Mouse (Mus musculus): ENCODE data around the gene Zbtb16. TPM values are rescaled to one million over a fixed set of nuclear protein-coding genes. Genes with fewer than 3 reads are reported as not detected.

Zbtb16 gene
- total and polyA plus RNA-seq, 3 experiments = 10.6 to 45.5 (median 20.0) TPM

DNA sequence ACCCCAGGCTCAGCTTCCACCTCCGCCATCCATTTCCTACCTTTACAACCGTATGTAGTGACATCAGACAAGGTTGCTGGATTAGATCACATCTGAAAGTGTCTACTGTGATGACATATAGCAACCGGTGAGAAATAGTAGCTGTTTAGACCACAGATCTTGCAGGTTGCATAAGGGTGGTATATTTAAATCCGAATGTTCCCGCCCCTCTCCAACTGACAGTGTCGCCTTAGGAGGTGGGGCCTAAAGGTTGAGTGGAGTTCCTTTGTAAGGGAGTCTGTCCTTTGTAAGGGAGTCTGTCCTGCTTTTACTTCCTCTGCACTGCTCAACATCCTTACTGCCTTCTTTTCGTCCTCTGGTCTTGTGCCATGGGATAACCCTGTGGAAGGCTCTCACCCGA, 154.8 kb downstream of the Zbtb16 start:
- Histone ChIP-seq H3K27me3 (ENCODE audit: insufficient read depth, low read length) (no peaks in the 10 kb centered on the region), H3K4me1 (ENCODE audit: insufficient read depth, low read depth, low read length) (peaks cover 12% of the 10 kb centered on the region; the same call in 1 of the 2 replicates), H3K36me3 (replicated peaks) (peaks cover 72% of the 10 kb centered on the region), H3K9me3 (replicated peaks) (no peaks in the 10 kb centered on the region), H3K4me3 (ENCODE audit: low read depth, low read length) (no peak overlapping the region)
- TF ChIP-seq TAL1 (conservative IDR thresholded peaks at IDR 0.05; ENCODE audit: low read depth, low read length) = no peak
- no peak for TF ChIP-seq GATA1 (IDR thresholded peaks at IDR 0.05; ENCODE audit: borderline replicate concordance, low read length)
- no peak for TF ChIP-seq CTCF (IDR thresholded peaks at IDR 0.05; ENCODE audit: low read depth, low read length)
- TF ChIP-seq GATA2 (IDR thresholded peaks at IDR 0.05; ENCODE audit: borderline replicate concordance, low read depth, low read length) = no peak
- no peak for TF ChIP-seq POLR2AphosphoS5 (IDR thresholded peaks at IDR 0.05; ENCODE audit: insufficient replicate concordance, low read depth, low read length)
- ATAC-seq (ENCODE audit: extremely low read depth, insufficient number of reproducible peaks, low FRiP score, poor library complexity, severe bottlenecking) (no peak), DNase-seq (ENCODE audit: low spot score) (no peak)

DNA sequence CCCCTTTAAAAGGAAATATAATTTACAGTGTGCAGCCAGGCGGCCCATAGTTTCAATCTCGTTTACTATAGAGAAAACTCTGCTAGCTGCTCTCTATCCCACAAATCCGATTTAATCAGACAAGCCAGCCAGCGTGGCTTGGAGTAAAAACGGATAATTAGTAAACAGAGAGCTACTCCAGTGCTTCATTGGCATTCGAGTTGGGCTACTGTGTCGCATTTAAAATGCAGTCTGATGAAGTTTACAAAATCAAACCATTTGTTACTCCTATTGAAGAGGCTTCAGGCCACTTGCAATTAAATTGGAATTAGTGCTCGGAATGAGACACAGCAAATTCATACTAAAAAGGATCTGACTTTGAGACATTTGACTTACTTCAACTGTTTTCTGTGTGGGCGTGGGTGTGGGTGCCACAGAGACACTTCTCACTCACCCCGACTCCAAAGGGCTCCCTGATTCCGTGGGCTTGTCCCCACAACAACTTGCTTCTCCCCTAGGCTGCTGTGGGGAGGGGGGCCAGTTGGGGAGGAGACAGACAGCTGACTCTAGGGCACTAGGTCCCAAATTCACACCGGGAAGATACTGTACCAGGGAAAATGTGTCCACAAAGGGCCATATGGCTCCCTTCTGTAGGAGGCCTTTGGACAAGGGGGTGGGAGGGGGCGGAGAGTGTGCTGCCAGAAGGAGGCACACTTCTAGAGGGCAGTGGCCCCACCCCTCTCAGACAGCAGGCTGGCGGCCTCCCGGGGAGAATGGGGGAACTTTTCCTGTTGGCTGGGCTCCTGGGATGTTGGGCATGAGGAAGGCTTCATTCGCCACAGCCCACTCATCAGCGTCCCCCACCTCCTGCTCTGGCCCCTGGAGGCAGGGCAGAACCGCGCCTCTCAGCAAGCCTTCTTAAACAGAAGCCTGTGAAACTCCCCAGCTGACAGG, 157.3 kb downstream of the Zbtb16 start:
- no peak for ATAC-seq (ENCODE audit: extremely low read depth, insufficient number of reproducible peaks, low FRiP score, poor library complexity, severe bottlenecking)
- Histone ChIP-seq H3K4me1 (ENCODE audit: insufficient read depth, low read depth, low read length) (peaks cover 12% of the 10 kb centered on the region; the same call in 1 of the 2 replicates), H3K9me3 (replicated peaks) (no peaks in the 10 kb centered on the region), H3K27me3 (ENCODE audit: insufficient read depth, low read length) (no peaks in the 10 kb centered on the region), H3K36me3 (replicated peaks) (peaks cover 69% of the 10 kb centered on the region), H3K4me3 (ENCODE audit: low read depth, low read length) (no peak overlapping the region)
- DNase-seq (ENCODE audit: low spot score) = no peak
- TF ChIP-seq GATA1 (IDR thresholded peaks at IDR 0.05; ENCODE audit: borderline replicate concordance, low read length) (no peak), POLR2AphosphoS5 (IDR thresholded peaks at IDR 0.05; ENCODE audit: insufficient replicate concordance, low read depth, low read length) (no peak), GATA2 (IDR thresholded peaks at IDR 0.05; ENCODE audit: borderline replicate concordance, low read depth, low read length) (no peak), TAL1 (conservative IDR thresholded peaks at IDR 0.05; ENCODE audit: low read depth, low read length) (no peak), CTCF (IDR thresholded peaks at IDR 0.05; ENCODE audit: low read depth, low read length) (no peak)

- TF ChIP-seq GATA1 (IDR thresholded peaks at IDR 0.05; ENCODE audit: borderline replicate concordance, low read length) (no peak), CTCF (IDR thresholded peaks at IDR 0.05; ENCODE audit: low read depth, low read length) (no peak), POLR2AphosphoS5 (IDR thresholded peaks at IDR 0.05; ENCODE audit: insufficient replicate concordance, low read depth, low read length) (no peak), GATA2 (IDR thresholded peaks at IDR 0.05; ENCODE audit: borderline replicate concordance, low read depth, low read length) (no peak), TAL1 (conservative IDR thresholded peaks at IDR 0.05; ENCODE audit: low read depth, low read length) (no peak)
- peaks cover 75% of the 10 kb centered on the region for H3K36me3 ChIP-seq (replicated peaks)
- no peak for DNase-seq (ENCODE audit: low spot score)
- H3K4me1 ChIP-seq (ENCODE audit: insufficient read depth, low read depth, low read length) = peaks cover 20% of the 10 kb centered on the region
- no peak overlapping the region for H3K4me3 ChIP-seq (ENCODE audit: low read depth, low read length)
- H3K9me3 ChIP-seq (replicated peaks) = no peaks in the 10 kb centered on the region
- ATAC-seq (ENCODE audit: extremely low read depth, insufficient number of reproducible peaks, low FRiP score, poor library complexity, severe bottlenecking) = no peak
- no peaks in the 10 kb centered on the region for H3K27me3 ChIP-seq (ENCODE audit: insufficient read depth, low read length)
Measured at GRCm38 (mm10) chr9:48675151-48675790, 160.8 kb downstream of the Zbtb16 start.

DNA sequence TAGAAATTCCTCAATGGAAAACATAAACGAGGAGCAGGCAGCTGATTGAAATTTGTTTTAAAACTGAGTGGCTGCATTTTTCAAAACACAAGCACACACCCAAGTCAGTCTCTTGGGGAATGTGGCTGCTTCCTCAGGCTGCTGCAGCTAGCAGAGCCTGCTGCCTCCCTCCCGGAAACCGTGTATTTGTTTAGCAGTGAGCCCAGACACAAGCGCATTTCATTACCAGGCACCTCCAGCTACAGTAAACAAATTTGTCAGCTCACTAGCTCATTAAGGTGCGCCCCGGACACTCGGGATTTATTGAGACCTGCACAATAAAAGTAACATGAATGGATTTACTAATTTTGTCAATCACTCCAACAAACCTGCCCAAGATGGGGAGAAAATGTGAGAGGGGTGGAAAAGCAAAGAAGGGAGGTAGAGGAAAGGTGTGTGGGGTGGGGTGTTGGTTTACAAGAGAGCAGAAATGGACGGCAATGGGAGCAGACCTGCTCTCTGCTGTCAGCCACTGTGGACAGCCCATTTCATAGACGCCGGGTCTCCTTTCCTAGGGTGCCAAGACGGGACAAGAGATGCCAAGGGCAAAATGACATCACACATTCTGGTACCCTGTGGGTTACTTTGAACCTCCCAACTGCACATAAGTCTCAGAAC, 161.5 kb downstream of the Zbtb16 start:
- ATAC-seq (ENCODE audit: extremely low read depth, insufficient number of reproducible peaks, low FRiP score, poor library complexity, severe bottlenecking) (no peak), DNase-seq (ENCODE audit: low spot score) (no peak)
- no peak overlapping the region for H3K4me3 ChIP-seq (ENCODE audit: low read depth, low read length)
- no peaks in the 10 kb centered on the region for H3K27me3 ChIP-seq (ENCODE audit: insufficient read depth, low read length)
- peaks cover 80% of the 10 kb centered on the region for H3K36me3 ChIP-seq (replicated peaks)
- peaks cover 18% of the 10 kb centered on the region for H3K4me1 ChIP-seq (ENCODE audit: insufficient read depth, low read depth, low read length)
- H3K9me3 ChIP-seq (replicated peaks) = no peaks in the 10 kb centered on the region
- TF ChIP-seq GATA1 (IDR thresholded peaks at IDR 0.05; ENCODE audit: borderline replicate concordance, low read length) = no peak
- no peak for TF ChIP-seq GATA2 (IDR thresholded peaks at IDR 0.05; ENCODE audit: borderline replicate concordance, low read depth, low read length)
- no peak for TF ChIP-seq POLR2AphosphoS5 (IDR thresholded peaks at IDR 0.05; ENCODE audit: insufficient replicate concordance, low read depth, low read length)
- no peak for TF ChIP-seq CTCF (IDR thresholded peaks at IDR 0.05; ENCODE audit: low read depth, low read length)
- TF ChIP-seq TAL1 (conservative IDR thresholded peaks at IDR 0.05; ENCODE audit: low read depth, low read length) = no peak

GRCm38 (mm10) chr9:48673804-48674203, 162.2 kb downstream of the Zbtb16 start:
- TF ChIP-seq TAL1 (conservative IDR thresholded peaks at IDR 0.05; ENCODE audit: low read depth, low read length) (no peak), CTCF (IDR thresholded peaks at IDR 0.05; ENCODE audit: low read depth, low read length) (no peak), POLR2AphosphoS5 (IDR thresholded peaks at IDR 0.05; ENCODE audit: insufficient replicate concordance, low read depth, low read length) (no peak), GATA2 (IDR thresholded peaks at IDR 0.05; ENCODE audit: borderline replicate concordance, low read depth, low read length) (no peak), GATA1 (IDR thresholded peaks at IDR 0.05; ENCODE audit: borderline replicate concordance, low read length) (no peak)
- ATAC-seq (ENCODE audit: extremely low read depth, insufficient number of reproducible peaks, low FRiP score, poor library complexity, severe bottlenecking) = no peak
- Histone ChIP-seq H3K27me3 (ENCODE audit: insufficient read depth, low read length) (no peaks in the 10 kb centered on the region), H3K9me3 (replicated peaks) (no peaks in the 10 kb centered on the region), H3K36me3 (replicated peaks) (peaks cover 77% of the 10 kb centered on the region), H3K4me3 (ENCODE audit: low read depth, low read length) (no peak overlapping the region), H3K4me1 (ENCODE audit: insufficient read depth, low read depth, low read length) (peaks cover 13% of the 10 kb centered on the region)
- no peak for DNase-seq (ENCODE audit: low spot score)
